Mouse (Mus musculus): ENCODE results near the gene Clec2g. TPM values are rescaled to one million over a fixed set of nuclear protein-coding genes. Genes with fewer than 3 reads are reported as not detected.

The Clec2g gene
- not detected in 2 replicates for polyA plus RNA-seq (2015; fragmentation: Nextera tagmentation; extraction: Ambion mirVana)

DNA sequence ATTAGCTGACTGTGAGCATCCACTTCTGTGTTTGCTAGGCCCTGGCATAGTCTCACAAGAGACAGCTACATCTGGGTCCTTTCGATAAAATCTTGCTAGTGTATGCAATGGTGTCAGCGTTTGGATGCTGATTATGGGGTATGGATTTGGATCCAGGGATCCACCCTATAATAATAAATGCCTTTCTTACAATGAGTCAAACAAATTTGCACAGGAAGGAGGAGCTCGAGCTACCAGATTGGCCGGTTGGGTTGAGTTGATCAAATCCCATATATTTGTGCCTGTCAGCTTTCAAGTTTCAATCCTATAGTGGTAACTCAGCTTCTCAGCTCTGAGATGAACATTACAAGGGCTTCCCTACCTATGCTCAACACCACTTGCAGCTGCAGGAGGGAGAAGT, at the start of gene Clec2g:
Gene Clec2g (plus strand): TSS at position 301 of the 400 bp plus-strand sequence.

DNA sequence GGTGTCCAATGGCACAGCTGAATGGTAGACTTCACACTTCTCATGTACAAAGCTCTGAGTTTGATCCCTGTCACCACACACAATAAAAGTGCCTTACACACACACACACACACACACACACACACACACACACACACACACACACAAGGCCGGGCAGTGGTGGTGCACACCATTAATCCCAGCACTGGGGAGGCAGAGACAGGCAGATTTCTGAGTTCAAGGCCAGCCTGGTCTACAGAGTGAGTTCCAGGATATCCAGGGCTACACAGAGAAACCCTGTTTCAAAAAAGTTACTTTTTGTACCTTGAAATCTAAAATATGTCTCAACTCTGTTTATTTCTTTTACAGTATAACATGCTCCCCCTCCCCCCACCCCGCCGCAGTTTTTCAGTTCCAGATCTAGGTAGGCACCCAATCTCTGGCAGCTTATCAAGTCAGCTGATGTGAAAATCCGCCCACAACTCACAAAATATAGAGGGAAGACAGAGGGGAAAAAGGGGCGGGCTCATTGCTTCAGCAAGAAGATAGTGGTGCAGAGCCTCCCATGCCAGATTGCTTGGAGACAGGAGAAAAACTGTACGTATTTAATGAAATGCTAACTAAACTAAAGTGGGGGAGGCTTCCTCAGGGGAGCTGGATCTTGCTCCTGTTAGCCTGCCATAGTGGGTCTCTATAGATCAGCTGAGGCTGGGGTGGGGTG, 46.9 kb upstream of the Clec2g start, which contains the start of gene Clec2i:
Gene Clec2i (plus strand): TSS at position 498 of the 700 bp plus-strand sequence.

DNA sequence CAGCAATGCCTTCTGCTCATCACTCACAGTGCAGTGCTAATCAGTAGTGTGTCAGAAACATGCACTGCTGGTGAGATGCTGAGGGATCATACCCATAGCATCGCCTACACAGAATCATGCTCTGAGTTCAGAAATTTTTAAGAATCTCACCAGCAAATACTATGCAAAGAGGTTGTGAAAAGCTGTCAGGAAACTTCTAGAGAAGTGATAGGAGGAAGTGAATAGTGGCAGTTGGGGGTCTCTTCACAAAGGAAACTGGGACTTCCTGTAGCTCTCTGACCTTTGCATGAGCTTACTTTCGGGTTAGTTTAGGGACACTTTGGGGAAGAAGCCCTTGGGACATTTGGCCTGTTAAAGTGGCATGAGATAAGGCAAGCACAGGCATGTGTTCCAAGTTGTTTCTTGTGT, 43.2 kb upstream of the Clec2g start, which contains the start of gene BC035044:
Gene BC035044 (minus strand): TSS at position 179 of the 408 bp plus-strand sequence.

Small RNAs within 50 kb of the gene (microRNA-seq; reads per million reads assigned to microRNA genes)
- gene Gm27336, result not detected
- not detected for gene Mir7649

Other genes with a start within 250 kb of the Clec2g start
- 0.93 and 0.99 TPM in 2 replicates for gene Klrb1, start 211.3 kb upstream of the Clec2g start, polyA plus RNA-seq (2015; fragmentation: Nextera tagmentation; extraction: Ambion mirVana)
- 0.13 TPM in 1 of 2 replicates, not detected in the other for gene Klrb1c, start 145.2 kb upstream of the Clec2g start, polyA plus RNA-seq (2015; fragmentation: Nextera tagmentation; extraction: Ambion mirVana)
- not detected in 2 replicates for gene Gm44511, start 108.1 kb upstream of the Clec2g start, polyA plus RNA-seq (2015; fragmentation: Nextera tagmentation; extraction: Ambion mirVana)
- gene Klrb1b, start 108.0 kb upstream of the Clec2g start, polyA plus RNA-seq (2015; fragmentation: Nextera tagmentation; extraction: Ambion mirVana), result not detected in 2 replicates
- gene Clec2i, start 46.8 kb upstream of the Clec2g start, polyA plus RNA-seq (2015; fragmentation: Nextera tagmentation; extraction: Ambion mirVana), result not detected in 2 replicates
- 0.50 and 0.71 TPM in 2 replicates for gene BC035044, start 43.3 kb upstream of the Clec2g start, polyA plus RNA-seq (2015; fragmentation: Nextera tagmentation; extraction: Ambion mirVana)
- gene Klrb1f, start 111.5 kb downstream of the Clec2g start, polyA plus RNA-seq (2015; fragmentation: Nextera tagmentation; extraction: Ambion mirVana), result 0.39 and 0.70 TPM in 2 replicates
- gene Clec2e, start 166.5 kb downstream of the Clec2g start, polyA plus RNA-seq (2015; fragmentation: Nextera tagmentation; extraction: Ambion mirVana), result not detected in 2 replicates
- gene Clec2d, start 246.2 kb downstream of the Clec2g start, polyA plus RNA-seq (2015; fragmentation: Nextera tagmentation; extraction: Ambion mirVana), result 0.25 TPM in 2 replicates